Mouse (Mus musculus) ES-E14 (cell line): ENCODE measurements around the gene Nrros. TPM values are rescaled to one million over a fixed set of nuclear protein-coding genes. Genes with fewer than 3 reads are reported as not detected.

ENCODE experiments used
- DNase-seq: peaks from one replicate; pipeline ENCODE4 v3.0.0-alpha.2; 2013; ENCODE audit warnings: low read depth, low spot score
- H3K27ac ChIP-seq: 2 replicates; pipeline ENCODE4 v1.5.1; 2012; ENCODE audit warnings: low read depth, mild to moderate bottlenecking, low read length, moderate library complexity, mixed read lengths; ENCODE audit not compliant: poor library complexity, insufficient read depth, severe bottlenecking
- H3K36me3 ChIP-seq: 2 replicates; pipeline ENCODE4 v1.6.1; 2012; ENCODE audit warnings: mild to moderate bottlenecking, low read length, moderate library complexity, mixed read lengths; ENCODE audit not compliant: control insufficient read depth, poor library complexity, insufficient read depth, severe bottlenecking
- H3K4me1 ChIP-seq, 2 experiments: fragments of 150-350 bp in 1 of 2; sonication (generic) in 1 of 2; 2 replicates each; pipeline ENCODE4 v1.6.1; 2012; ENCODE audit warnings: low read length in 2 of 2, mild to moderate bottlenecking in 1 of 2, mixed read lengths in 1 of 2; ENCODE audit not compliant: control insufficient read depth in 2 of 2, insufficient read depth in 2 of 2, poor library complexity in 1 of 2
- H3K4me3 ChIP-seq, 2 experiments: fragments of 150-350 bp in 1 of 2; sonication (generic) in 1 of 2; 2 replicates each; pipeline ENCODE4 v1.5.1; 2012; ENCODE audit warnings: low read length in 2 of 2, low read depth in 1 of 2, mild to moderate bottlenecking in 1 of 2, mixed read lengths in 1 of 2; ENCODE audit not compliant: insufficient read depth in 1 of 2, poor library complexity in 1 of 2, severe bottlenecking in 1 of 2
- H3K9ac ChIP-seq: 2 replicates; pipeline ENCODE4 v1.6.1; 2012; ENCODE audit warnings: low read depth, mild to moderate bottlenecking, low read length, mixed read lengths; ENCODE audit not compliant: poor library complexity, insufficient read depth, severe bottlenecking
- H3K9me3 ChIP-seq: fragments of 150-350 bp; sonication (generic); 2 replicates; pipeline ENCODE4 v1.6.1; 2012; ENCODE audit warnings: low read depth, mild to moderate bottlenecking, low read length; ENCODE audit not compliant: control insufficient read depth, insufficient read depth
- CHD2 ChIP-seq: IDR thresholded peaks from 2 replicates; pipeline ENCODE4 v1.6.1; 2014; ENCODE audit warnings: mild to moderate bottlenecking, low read depth, low read length, inconsistent platforms
- HCFC1 ChIP-seq: IDR thresholded peaks from 2 replicates; pipeline ENCODE4 v1.6.1; 2012; ENCODE audit warnings: low read length, inconsistent platforms, borderline replicate concordance; ENCODE audit not compliant: insufficient read depth
- MAFK ChIP-seq: IDR thresholded peaks from 2 replicates; pipeline ENCODE4 v1.6.1; 2014; ENCODE audit warnings: mild to moderate bottlenecking, low read depth, low read length, inconsistent platforms; ENCODE audit not compliant: insufficient read depth
- ZC3H11A ChIP-seq: IDR thresholded peaks from 2 replicates; pipeline ENCODE4 v1.6.1; 2012; ENCODE audit warnings: low read depth, mild to moderate bottlenecking, inconsistent platforms, low read length, borderline replicate concordance
- ZNF384 ChIP-seq: IDR thresholded peaks from 2 replicates; pipeline ENCODE4 v1.6.1; 2012; ENCODE audit warnings: low read depth, low read length, inconsistent platforms
- in situ Hi-C, 2 experiments: fragments of 600-800 bp; cut with MboI; formaldehyde crosslinking; loops; one replicate each; pipeline ENCODE4 v1.15.1; 2025; ENCODE audit warnings: low sequenced_read_pairs in 2 of 2, inconsistent platforms in 1 of 2; ENCODE audit not compliant: unreplicated experiment in 2 of 2
- total RNA-seq: library from RNA; depleted of rRNA; stranded (reverse); fragments of 300-350 nt; gene quantifications from 2 replicates; pipeline ENCODE4 v1.2.3, GENCODE M21; 2012

Nrros gene
- total RNA-seq, 1 experiment, result 6.4 TPM

GRCm38 (mm10) chr16:32107342-32108045, 57.9 kb downstream of the Nrros start:
- Histone ChIP-seq H3K36me3 (peaks cover 2% of the 10 kb centered on the region; the same call in 1 of the 2 replicates), H3K9ac (no peak overlapping the region), H3K9me3 (no peaks in the 10 kb centered on the region), H3K4me3 (no peak overlapping the region), H3K4me1 (no peaks in the 10 kb centered on the region), H3K27ac (no peak overlapping the region)
- DNase-seq, result no peak
- no peak for TF ChIP-seq ZC3H11A
- no peak for TF ChIP-seq HCFC1
- in situ Hi-C loops, result no loop called here

- Histone ChIP-seq H3K27ac (no peak overlapping the region), H3K36me3 (peaks cover 2% of the 10 kb centered on the region; the same call in 1 of the 2 replicates), H3K9me3 (no peaks in the 10 kb centered on the region), H3K9ac (no peak overlapping the region), H3K4me3 (no peak overlapping the region), H3K4me1 (no peaks in the 10 kb centered on the region)
- in situ Hi-C loops, result no loop called here
- TF ChIP-seq MAFK (no peak), CHD2 (no peak), HCFC1 (no peak), ZNF384 (no peak)
- no peak for DNase-seq
Measured at GRCm38 (mm10) chr16:32105698-32106097, 59.7 kb downstream of the Nrros start.

GRCm38 (mm10) chr16:32102295-32102694, 63.1 kb downstream of the Nrros start:
- no peaks in the 10 kb centered on the region for H3K9me3 ChIP-seq
- H3K4me1 ChIP-seq, result peaks cover 0 to 3% of the 10 kb centered on the region in 2 experiments; a peak in 1 of 4 replicates
- no peak overlapping the region for H3K4me3 ChIP-seq
- no peak overlapping the region for H3K27ac ChIP-seq
- no peaks in the 10 kb centered on the region for H3K36me3 ChIP-seq
- no peak overlapping the region for H3K9ac ChIP-seq
- no peak for TF ChIP-seq ZNF384
- no peak for TF ChIP-seq ZC3H11A
- TF ChIP-seq CHD2, result no peak
- TF ChIP-seq HCFC1, result no peak
- no peak for TF ChIP-seq MAFK
- in situ Hi-C loops, result no loop called here
- no peak for DNase-seq

- H3K4me3 ChIP-seq, result peak within 1 kb of the TSS; percentile 77 to 79
- in situ Hi-C loops, result no loop called here
- DNase-seq, result peak; percentile 89
- no peaks in the 10 kb centered on the region for H3K9me3 ChIP-seq
- TF ChIP-seq ZNF384 (no peak), MAFK (no peak), CHD2 (no peak), HCFC1 (no peak), ZC3H11A (no peak)
- peak within 1 kb of the TSS; percentile 79 for H3K9ac ChIP-seq
- H3K4me1 ChIP-seq, result peaks cover 0 to 3% of the 10 kb centered on the region in 2 experiments; a peak in 1 of 4 replicates
- peaks cover 1% of the 10 kb centered on the region; the same call in 1 of the 2 replicates for H3K36me3 ChIP-seq
- peak within 1 kb of the TSS; percentile 23; the same call in 1 of the 2 replicates for H3K27ac ChIP-seq
Measured at GRCm38 (mm10) chr16:32099638-32100150, 65.7 kb downstream of the Nrros start, which contains the start of the genes Pigx and Cep19. Gene Pigx, minus strand, starts transcription at chr16:32099740. Gene Cep19, plus strand, starts transcription at chr16:32099800.
